Mouse (Mus musculus) lung, postnatal 25 days (tissue): ENCODE data around the gene Polr2j.

ENCODE experiments used
- DNase-seq: peaks from one replicate; pipeline ENCODE4 v3.0.0; 2022; ENCODE audit warnings: low spot score

Polr2j gene

DNA sequence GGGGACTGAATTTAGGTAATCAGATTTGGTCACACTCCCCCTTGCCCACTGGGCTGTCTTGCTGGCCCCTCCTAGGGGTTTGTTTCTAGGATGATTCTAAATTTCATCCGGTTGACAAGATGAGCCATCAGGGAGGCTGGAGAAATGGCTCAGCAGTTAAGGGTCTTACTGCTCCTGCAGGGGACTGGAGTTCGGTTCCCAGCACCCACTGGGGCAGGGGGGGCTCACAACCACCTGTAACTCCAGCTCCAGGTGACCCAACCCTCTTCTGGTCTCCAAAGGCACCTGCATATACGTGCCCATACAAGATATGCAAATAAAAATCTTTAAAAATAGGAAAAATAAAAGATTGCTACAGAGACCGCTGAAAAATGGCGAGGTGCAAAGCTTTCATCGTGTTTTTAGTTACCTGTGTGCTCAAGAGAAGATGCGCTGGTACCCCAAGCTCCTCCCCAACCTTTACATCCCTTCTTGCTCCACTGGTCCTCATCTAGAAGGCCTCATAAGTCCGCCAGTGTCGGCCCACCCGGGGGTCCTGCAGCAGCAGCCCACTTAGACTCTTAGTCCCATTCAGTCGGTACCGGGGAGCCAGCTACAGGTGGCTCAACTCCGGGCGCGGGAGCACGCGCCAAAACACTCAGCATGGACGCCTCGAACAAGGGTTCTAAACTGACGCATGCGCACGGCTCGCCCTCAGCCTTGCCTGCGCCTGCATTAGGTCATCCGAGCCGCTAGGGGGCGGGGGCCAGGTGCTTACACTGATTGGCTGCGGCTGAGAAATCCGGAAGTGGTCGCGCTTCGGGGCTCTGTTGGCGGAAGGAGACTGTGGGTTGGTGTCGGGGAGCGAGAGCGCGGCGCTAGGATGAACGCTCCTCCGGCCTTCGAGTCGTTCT, at the start of gene Polr2j:
Polr2j (plus strand) TSS at position 741 of the 893 bp plus-strand sequence.
- DNase-seq: peak; percentile 96

DNA sequence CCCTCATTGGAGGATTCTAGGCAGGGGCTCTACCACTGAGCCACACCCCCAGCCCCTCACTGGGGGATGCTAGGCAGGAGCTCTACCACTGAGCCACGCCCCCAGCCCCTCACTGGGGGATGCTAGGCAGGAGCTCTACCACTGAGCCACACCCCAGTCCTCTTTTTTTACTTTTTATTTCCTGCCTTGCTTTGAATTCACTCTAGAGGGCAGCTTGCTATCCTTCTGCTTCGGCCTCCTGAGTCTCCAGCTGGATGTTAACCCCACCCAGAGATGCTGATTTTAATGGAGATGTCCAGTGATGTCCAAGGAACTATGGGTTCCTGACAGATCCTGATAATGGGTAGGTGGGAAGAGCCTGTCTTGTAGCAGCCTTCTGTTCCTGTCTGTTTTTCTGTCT, 47.0 kb upstream of the Polr2j start:
- DNase-seq: no peak

DNA sequence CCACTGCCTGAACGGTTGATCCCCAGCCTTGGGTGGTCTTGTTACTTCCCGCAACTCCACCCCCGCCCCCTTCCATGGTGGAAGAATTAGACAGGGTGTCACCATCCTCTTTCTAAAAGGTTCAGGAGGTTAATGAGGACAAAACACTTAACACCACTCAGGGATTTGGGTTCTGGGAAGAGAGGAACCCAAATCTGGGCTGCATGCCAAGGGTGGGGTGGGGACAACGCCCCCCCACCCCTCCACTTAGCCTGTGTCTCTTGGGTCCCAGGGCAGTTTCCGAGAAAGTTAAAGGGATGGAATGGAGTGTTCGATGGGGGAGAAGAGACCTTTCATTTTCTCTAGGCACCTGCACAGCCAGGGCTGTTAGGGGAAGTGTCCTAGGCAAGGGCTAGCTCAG, 43.4 kb upstream of the Polr2j start:
- no peak for DNase-seq

DNA sequence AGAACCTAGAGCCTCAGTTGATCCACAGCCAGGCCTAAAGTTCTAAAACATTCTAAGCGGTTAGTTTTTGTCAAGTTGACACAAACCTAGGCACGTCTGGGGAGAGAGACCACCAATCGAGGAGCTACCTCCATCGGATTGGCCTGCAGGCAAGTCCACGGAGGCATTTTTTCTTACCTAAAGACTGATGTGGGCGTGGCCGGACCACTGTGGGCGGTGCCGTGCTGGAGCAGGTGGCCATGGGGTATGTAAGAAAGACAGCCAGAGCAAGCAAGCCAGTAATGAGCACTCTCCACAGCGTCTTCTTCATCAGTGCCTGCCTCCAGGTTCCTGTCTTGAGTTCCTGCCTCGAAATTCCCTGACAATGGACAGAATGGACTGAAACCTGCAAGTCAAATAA, 42.9 kb upstream of the Polr2j start:
- DNase-seq: no peak

DNA sequence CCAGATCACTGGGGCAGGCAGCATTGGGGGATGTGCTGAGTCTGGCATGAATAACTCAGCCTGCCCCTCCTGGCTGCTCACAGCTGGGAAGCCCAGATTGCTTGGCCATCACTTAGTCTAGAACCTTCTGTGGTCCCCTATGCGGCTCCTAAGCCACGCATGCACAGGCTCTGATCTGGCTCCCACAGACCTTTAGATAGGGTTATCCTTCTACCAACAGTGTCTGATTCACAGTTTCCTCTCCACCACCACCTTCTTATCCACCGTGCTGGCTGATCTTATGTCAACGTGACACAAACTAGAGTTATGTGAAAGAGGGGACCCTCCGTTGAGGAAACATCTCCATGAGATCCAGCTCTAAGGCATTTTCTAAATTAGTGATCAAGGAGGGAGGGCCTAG, 41.4 kb upstream of the Polr2j start:
- DNase-seq: no peak

DNA sequence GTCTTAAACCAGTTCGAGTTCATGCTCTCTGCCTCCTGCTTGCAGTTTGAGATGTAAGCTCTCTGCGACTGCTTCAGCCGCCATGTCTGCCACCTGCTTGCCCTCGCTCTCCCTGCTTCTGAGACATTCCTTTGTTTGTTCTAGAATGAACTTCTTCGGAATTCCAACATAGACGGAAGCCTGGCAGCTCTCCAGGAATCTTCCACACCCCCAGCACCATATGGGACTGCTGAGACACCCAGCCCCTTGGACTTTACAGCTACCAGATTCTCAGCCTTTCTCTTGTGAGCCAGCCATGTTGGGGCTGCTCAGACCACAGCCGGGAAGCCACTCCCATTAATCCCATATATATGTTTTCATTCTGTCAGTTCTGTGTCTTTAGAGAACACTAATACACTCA, 40.1 kb upstream of the Polr2j start:
- no peak for DNase-seq

DNA sequence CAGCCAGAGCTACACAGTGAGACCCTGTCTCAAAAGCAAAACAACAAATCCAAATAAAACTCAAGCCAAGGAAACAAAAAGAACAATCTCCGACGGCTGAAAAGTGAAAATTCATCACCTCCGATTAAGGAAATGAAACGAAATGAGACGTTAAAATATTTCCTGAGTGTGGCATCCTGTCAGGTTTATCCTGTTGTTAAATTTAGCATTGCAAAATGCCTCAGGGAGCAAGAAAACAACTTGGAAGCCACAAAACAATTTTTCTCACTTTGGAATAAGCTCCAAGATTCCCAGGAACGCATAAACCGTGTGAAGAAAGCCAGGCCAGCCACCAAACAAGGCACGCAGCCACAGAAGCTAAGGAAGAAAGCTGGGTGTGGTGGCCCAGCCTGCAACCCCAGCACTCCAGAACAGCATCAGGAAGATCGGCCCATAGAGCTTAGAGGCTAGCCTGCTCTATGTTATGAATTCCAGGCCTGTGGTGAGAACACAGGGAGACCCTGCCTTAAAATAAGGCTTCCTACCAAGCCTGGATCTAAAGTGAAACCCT, 39.4 kb upstream of the Polr2j start:
- no peak for DNase-seq

DNA sequence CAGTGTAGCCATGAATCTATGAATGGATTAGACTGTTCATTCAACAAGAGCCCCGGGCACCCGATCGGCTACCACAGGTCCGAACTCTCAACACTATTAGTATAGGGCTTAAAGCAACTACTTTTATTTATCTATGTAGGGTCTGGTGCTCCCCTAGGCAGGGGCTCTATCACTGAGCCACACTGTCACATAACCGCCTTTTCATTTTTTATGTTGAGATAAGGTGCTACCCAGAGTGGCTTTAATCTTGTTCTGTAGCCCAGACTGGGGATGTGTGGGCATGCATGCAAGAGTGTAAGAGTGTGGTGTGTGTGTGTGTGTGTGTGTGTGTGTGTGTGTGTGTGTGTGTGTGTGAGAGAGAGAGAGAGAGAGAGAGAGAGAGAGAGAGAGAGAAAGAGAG, 38.3 kb upstream of the Polr2j start:
- DNase-seq: no peak

DNA sequence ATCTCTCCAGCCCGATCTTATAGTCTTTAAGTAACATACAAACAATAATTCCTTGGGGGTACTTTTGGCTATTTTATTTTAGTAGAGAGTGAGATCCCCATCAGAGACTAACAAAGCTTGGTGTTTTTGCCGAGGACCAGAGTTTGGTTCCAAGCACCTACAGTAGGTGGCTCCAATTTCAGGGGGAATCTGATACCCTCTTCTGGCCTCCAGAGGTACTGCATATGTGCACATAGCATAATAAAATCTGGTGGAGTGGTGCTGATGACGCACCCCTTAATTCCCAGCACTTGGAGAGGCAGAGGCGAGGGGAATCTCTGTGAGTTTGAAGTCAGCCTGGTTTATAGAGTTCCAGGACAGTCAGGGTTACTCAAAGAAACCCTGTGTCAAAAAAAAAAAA, 34.1 kb upstream of the Polr2j start:
- DNase-seq: no peak

DNA sequence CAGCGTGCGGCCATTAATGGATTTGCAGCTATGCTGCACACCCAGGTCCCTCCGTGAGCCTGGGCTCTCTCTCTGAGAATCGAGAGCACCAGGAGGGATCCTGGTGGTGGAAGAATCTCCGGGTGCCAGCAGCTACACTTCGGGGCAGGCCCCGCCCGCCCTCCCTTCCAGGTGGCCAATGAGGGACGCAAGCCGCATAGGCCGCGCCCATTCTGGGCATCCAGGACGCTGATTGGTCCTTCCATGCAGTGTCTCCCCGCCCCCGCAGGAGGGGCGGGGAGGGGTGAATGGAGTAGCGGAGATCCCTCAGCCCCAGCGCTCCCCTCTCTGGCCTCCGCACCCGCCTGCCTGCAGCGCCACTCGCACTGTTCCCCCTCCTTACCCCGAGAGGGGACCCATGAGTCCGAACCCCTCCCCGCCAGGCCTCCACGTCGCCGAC, 32.7 kb upstream of the Polr2j start, which contains the start of gene Rasa4:
Rasa4 (plus strand) TSS at position 248 of the 439 bp plus-strand sequence.
- DNase-seq: peak; percentile 95

DNA sequence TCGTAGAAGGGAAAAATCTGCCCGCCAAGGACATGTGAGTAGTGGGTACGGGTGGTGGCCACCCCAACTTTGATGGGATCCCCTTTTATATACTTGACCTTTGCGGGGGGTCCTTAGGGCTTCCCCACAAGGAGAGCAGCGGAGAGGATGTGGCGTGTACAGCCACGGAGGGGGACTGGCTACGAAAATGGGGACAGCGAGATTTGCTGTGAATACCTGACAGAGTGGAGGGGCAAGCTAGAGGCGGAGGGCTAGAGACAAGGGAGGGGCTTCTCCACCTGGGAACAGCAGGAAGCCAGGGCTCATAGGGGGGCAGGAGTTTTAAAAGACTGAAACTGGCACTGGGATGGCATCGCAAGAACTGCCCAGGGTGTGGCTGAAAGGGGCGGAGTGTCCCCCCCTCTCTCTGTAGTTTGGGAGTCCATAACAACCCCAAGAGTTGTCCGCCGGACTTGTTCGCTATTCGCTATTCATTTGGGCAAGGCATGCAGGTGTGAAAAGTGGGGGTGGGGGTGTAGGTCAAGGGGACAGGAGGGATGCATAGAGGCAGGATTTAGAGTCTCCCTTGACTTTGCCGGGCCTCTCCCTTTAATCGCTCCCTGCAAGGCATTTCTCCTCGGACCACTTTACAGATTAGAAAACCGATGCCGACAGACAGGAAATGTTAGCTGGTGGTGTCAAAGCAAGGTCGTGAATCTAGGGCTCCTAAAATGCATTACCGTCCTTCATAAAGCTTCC, 32.1 kb upstream of the Polr2j start:
- no peak for DNase-seq

DNA sequence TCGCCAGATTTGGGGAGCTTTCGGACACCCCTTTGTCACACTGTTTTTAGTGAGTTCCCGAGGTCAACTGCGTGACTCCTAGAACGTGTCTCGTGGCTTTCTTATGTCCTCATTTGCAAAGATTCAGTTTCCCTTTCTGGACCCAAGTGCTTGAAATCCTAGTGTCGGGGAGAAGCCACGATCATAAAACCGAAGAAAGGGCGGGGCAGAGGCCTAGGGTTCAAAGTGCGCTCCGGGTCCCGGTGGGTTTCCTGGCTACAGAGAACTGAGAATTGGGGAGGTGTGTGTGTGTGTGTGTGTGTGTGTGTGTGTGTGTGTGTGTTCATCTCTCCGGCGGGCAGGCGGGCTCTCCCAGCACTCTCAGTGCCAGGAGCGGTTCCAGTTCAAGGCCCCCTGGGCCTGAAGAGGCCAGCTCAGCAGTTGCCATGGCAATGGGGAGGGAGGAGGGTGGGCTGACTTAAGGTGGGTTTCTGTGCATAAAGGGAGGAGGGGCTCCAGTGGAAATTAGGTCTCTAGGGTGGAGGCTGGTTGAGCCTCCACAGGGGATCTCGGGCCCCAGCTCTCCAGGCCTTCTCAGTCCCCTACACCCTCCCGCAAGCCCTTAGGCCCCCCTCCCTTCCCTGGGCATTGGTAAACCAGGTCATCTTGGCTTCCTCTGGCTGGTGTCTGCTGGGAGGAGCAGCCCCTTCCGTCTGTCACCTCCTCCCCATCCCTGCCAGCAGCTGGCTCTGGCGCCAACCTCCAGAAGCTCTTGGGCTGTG, 31.4 kb upstream of the Polr2j start:
- no peak for DNase-seq

DNA sequence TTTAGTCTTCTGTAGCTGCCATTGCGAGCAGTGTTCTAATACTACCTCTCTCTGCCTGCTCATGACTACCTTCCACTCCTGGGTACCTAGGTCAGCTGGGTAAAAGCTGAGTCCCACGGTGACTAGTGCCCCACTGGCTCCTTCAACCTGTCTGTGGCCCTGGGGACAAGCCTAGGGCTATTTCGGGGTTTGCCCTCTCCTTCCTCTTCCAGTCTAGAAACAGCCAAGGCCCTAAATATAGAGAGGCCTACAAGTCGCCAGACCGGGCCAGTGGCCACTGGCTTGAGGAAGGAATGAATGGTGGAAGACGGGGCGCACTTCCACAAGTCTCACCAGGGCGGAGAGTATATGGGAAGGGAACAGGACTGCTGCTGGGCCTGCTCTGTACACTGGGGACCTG, 30.1 kb upstream of the Polr2j start:
- no peak for DNase-seq

DNA sequence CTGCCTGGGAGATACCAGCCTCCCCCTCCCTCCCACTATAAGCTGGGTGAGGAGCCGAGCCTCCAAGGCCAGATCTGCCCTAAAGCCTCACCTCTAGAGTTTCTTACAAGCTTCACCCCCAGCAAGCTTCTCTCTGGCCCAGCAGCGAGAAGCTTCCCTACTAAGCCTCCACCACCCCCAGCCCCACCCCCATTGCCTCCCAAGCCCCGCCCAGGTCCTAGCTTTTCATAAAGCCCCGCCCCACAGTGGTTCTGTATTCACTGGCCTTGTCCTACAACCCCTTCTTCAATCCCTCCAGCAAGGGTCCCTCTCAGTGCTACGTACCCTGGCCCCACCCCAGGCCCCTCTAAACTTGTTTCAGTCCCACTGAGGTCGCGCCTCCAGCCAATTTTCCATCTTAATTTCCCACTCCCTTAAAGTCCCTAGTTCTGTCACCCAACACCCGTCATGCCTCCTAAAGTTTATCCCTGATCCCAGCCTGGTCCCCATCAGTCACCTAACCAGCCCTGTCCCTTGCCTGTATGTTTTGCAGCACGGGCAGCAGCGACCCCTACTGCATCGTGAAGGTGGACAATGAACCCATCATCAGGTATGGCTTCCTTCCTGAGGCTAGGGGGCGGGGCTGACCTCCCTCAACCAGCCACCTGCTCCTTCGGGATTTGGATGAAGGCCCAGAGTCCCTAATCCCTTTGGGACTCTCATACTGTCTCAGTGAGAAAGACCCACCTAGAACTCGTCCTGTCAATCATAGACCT, 27.4 kb upstream of the Polr2j start:
- DNase-seq: no peak

DNA sequence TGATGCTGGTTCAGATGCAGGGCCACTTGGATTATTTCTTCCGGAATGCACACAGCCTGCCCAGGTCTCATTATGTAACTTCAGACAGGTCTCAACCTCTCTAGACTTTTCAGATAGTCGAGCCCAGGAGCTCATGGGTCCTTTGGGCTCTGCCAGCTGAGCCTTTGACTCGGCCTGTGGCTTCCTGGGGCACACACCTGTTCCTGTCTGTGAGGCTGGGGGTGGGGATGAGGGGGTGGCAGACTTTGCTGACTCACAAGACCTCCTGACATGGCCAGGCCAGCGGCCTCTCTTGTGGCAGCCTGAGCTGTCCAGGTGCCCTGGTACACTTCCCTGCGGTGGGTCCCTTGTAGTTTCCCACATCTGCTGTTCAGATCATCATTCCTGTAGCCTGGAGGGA, 24.5 kb upstream of the Polr2j start:
- no peak for DNase-seq

DNA sequence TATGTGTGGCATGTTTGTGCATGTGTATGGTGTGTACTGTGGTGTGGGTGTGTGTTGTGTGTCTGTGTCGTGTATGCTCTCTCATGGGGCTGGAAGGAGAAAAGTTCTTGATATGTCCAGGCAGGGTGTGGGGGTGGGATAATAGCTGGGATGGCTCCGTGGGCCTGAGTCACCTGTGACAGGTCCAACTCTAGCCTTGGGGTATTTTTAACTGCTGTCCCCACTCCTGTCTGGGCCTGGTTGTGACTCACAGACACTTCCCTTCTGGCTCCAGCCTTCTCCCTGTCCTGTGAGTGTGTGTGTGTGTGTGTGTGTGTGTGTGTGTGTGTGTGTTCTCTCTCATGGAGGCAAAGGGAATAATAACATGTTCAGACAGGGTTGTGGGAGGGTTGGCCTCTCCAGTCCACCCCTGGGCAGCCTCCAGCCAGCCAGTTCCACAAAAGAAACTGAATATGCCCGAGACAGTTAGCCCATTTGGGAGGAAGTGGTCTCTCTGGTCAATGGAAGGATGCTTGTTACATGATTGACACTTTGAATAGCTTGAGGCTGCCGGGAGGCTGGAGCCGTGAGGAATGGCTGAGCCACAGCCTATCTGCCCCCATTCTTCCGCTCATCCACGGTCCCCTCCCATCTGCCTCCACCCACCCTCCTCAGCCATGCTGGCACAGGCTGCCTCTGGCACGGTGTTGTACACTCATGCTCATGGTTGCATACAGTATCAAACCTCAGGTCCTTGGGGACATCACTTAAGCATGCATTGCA, 22.0 kb upstream of the Polr2j start:
- no peak for DNase-seq

DNA sequence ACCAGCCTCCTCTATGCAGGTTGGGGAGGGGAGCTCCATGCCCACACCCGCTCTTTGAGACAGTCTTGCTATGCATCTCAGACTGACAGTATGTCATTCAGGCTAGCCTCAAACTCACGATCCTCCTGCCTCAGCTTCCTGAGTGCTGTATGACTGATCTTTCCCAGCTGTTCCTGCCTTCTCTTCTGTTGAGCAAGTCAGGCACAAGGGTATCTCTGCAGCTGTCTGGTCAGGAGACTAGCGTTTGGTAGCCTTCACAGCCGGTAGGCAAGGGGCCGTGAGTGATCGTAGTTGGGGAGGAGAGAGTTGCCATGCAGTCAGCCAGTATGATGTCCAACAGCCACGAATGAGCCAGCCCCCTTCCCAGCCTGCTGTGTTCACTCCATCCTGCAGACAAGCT, 21.3 kb upstream of the Polr2j start:
- DNase-seq: no peak

DNA sequence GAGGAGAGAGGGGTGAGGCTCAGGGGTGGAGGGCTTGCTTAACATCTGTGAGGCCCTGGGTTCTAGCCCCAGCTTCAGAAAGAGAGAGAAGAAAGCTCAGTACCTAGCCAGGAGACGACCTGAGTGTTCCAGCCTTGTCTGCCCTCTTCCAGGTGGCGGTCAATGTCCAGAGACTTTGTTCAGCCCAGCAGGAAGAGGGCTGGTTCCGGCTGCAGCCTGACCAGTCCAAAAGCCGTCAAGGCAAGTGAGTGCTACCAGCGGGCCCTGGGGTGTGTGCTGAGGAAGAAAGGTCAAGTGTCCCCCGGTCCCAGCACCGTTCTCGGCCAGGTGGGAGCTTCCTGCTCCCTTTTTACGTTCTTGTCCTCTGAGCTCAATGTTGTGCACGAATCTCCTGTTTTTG, 17.9 kb upstream of the Polr2j start:
- DNase-seq: no peak

DNA sequence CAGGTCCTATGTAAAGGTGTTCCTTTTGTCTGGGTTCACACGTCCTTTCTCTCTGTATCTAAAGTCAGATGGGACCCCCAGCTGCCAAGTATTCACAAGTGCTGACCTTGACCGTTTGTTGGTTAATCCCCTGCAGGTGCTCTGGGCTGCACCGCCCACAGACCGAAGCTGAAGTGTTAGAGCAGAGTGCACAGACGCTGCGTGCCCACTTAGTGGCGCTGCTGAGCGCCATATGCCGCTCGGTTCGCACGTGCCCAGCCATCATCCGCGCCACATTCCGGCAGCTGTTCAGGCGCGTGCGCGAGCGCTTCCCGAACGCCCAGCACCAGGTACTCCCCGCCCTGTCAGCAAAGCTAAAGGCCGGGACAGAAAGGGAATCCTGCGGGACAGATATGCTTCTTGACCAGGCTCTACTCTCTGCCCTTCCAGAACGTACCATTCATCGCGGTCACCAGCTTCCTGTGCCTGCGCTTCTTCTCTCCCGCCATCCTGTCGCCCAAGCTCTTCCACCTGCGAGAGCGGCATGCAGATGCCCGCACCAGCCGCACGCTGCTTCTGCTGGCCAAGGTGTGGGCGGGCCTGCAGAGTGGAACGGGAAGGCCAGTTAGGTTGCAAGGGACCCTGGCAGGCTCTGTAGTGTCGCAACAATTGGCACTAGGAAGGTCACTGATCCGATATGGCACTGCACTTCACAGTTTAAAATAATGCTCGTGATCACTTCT, 14.2 kb upstream of the Polr2j start:
- peak; percentile 74 for DNase-seq

DNA sequence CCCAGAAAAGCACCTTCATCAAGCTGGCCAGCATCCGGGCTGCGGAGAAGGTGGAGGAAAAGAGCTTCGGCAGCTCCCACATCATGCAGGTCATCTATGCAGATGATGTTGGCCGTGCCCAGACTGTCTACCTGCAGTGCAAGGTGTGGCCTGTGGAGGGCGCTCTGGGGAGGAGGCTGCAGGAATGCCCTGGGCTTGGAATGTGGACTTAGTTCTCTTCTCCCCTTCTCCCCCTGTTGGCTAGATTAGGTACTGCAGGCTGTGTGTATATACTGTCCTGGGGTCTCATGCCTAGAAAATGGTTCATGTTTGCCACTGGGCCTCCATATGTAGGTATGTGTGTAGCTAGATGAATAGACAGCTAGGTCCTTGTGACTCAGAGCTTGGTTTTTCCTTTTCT, 11.9 kb upstream of the Polr2j start:
- no peak for DNase-seq
